Mouse (Mus musculus): ENCODE results near the gene Agbl4. TPM values are rescaled to one million over a fixed set of nuclear protein-coding genes. Genes with fewer than 3 reads are reported as not detected.

Gene Agbl4
- 0.33 and 0.74 TPM in 2 replicates for polyA plus RNA-seq (2015; fragmentation: Nextera tagmentation; extraction: Ambion mirVana)

GRCm38 (mm10) chr4:110397618-110398045, at the start of gene Agbl4:
Agbl4 (plus strand) TSS chr4:110397661.
- no peaks in the 10 kb centered on the region for H3K36me3 ChIP-seq
- H3K4me2 ChIP-seq, result peak within 1 kb of the TSS; percentile 71
- H3K9ac ChIP-seq, result peak within 1 kb of the TSS; percentile 68
- H3K27ac ChIP-seq, result no peak within 1 kb of the TSS
- peak; percentile 91 for ATAC-seq (ENCODE audit: insufficient number of reproducible peaks, insufficient read depth, low FRiP score, low TSS enrichment, low read depth)
- peak within 1 kb of the TSS; percentile 58 for H3K4me3 ChIP-seq
- no peaks in the 10 kb centered on the region for H3K4me1 ChIP-seq
- no peaks in the 10 kb centered on the region for H3K27me3 ChIP-seq
- no peaks in the 10 kb centered on the region for H3K9me3 ChIP-seq
- WGBS, result under 1% methylated on average over 27 of the region's 27 CpGs

- 0 out of 2 replicates have a peak, but pooled peaks have one; percentile 9 for ATAC-seq (ENCODE audit: insufficient number of reproducible peaks, insufficient read depth, low FRiP score, low TSS enrichment, low read depth)
- H3K36me3 ChIP-seq, result no peaks in the 10 kb centered on the region
- no peaks in the 10 kb centered on the region for H3K27me3 ChIP-seq
- peaks cover 8% of the 10 kb centered on the region; the same call in 1 of the 2 replicates for H3K4me1 ChIP-seq
- WGBS, result 6% methylated on average over 6 of the region's 6 CpGs
- peak overlapping the region; percentile 79 for H3K9ac ChIP-seq
- no peaks in the 10 kb centered on the region for H3K9me3 ChIP-seq
- peak overlapping the region; percentile 84 for H3K4me2 ChIP-seq
- peak overlapping the region; percentile 67 for H3K4me3 ChIP-seq
- no peak overlapping the region for H3K27ac ChIP-seq
These were observed 46.6 kb upstream of the Agbl4 start for GRCm38 (mm10) chr4:110350856-110351177.

- peak within 1 kb of the TSS; percentile 22; the same call in 1 of the 2 replicates for H3K27ac ChIP-seq
- no peaks in the 10 kb centered on the region for H3K36me3 ChIP-seq
- under 1% methylated on average over 75 of the region's 75 CpGs for WGBS
- H3K4me3 ChIP-seq, result peak within 1 kb of the TSS; percentile 67
- no peaks in the 10 kb centered on the region for H3K9me3 ChIP-seq
- ATAC-seq (ENCODE audit: insufficient number of reproducible peaks, insufficient read depth, low FRiP score, low TSS enrichment, low read depth), result peak; percentile 88
- no peaks in the 10 kb centered on the region for H3K27me3 ChIP-seq
- H3K4me2 ChIP-seq, result peak within 1 kb of the TSS; percentile 84
- peak within 1 kb of the TSS; percentile 79 for H3K9ac ChIP-seq
- H3K4me1 ChIP-seq, result peaks cover 8% of the 10 kb centered on the region; the same call in 1 of the 2 replicates
These were observed 46.1 kb upstream of the Agbl4 start, which contains the start of gene Elavl4 for GRCm38 (mm10) chr4:110351178-110352000. Elavl4 (minus strand) TSS chr4:110351909.

- no peak for ATAC-seq (ENCODE audit: insufficient number of reproducible peaks, insufficient read depth, low FRiP score, low TSS enrichment, low read depth)
- Histone ChIP-seq H3K27ac (peak overlapping the region; percentile 22; the same call in 1 of the 2 replicates), H3K9ac (peak overlapping the region; percentile 79), H3K4me2 (peak overlapping the region; percentile 84), H3K27me3 (no peaks in the 10 kb centered on the region), H3K9me3 (no peaks in the 10 kb centered on the region), H3K36me3 (no peaks in the 10 kb centered on the region), H3K4me1 (peaks cover 8% of the 10 kb centered on the region; the same call in 1 of the 2 replicates), H3K4me3 (peak overlapping the region; percentile 67)
- WGBS, result 7% methylated on average over 5 of the region's 5 CpGs
These were observed 45.5 kb upstream of the Agbl4 start for GRCm38 (mm10) chr4:110352001-110352369.

- Histone ChIP-seq H3K4me2 (no peak overlapping the region), H3K9me3 (no peaks in the 10 kb centered on the region), H3K36me3 (no peaks in the 10 kb centered on the region), H3K27ac (no peak overlapping the region), H3K4me1 (no peaks in the 10 kb centered on the region), H3K9ac (no peak overlapping the region), H3K27me3 (no peaks in the 10 kb centered on the region), H3K4me3 (no peak overlapping the region)
- ATAC-seq (ENCODE audit: insufficient number of reproducible peaks, insufficient read depth, low FRiP score, low TSS enrichment, low read depth), result no peak
- 76% methylated on average over 2 of the region's 2 CpGs for WGBS
These were observed 36.9 kb upstream of the Agbl4 start for GRCm38 (mm10) chr4:110360568-110360967.

- no peak overlapping the region for H3K4me2 ChIP-seq
- H3K4me1 ChIP-seq, result no peaks in the 10 kb centered on the region
- no peak for ATAC-seq (ENCODE audit: insufficient number of reproducible peaks, insufficient read depth, low FRiP score, low TSS enrichment, low read depth)
- H3K36me3 ChIP-seq, result no peaks in the 10 kb centered on the region
- no peak overlapping the region for H3K4me3 ChIP-seq
- no peak overlapping the region for H3K27ac ChIP-seq
- no peak overlapping the region for H3K9ac ChIP-seq
- 81% methylated on average over 5 of the region's 5 CpGs for WGBS
- H3K9me3 ChIP-seq, result no peaks in the 10 kb centered on the region
- H3K27me3 ChIP-seq, result no peaks in the 10 kb centered on the region
These were observed 1.2 kb upstream of the Agbl4 start for GRCm38 (mm10) chr4:110396221-110396620.

GRCm38 (mm10) chr4:110420306-110420705, 22.8 kb downstream of the Agbl4 start:
- H3K36me3 ChIP-seq, result no peaks in the 10 kb centered on the region
- H3K9ac ChIP-seq, result no peak overlapping the region
- H3K27me3 ChIP-seq, result no peaks in the 10 kb centered on the region
- H3K9me3 ChIP-seq, result no peaks in the 10 kb centered on the region
- no peak overlapping the region for H3K27ac ChIP-seq
- no peak overlapping the region for H3K4me3 ChIP-seq
- no peaks in the 10 kb centered on the region for H3K4me1 ChIP-seq
- ATAC-seq (ENCODE audit: insufficient number of reproducible peaks, insufficient read depth, low FRiP score, low TSS enrichment, low read depth), result no peak
- H3K4me2 ChIP-seq, result no peak overlapping the region
- WGBS, result 80% methylated on average over 2 of the region's 2 CpGs

- Histone ChIP-seq H3K4me3 (no peak overlapping the region), H3K9me3 (no peaks in the 10 kb centered on the region), H3K9ac (no peak overlapping the region), H3K4me2 (no peak overlapping the region), H3K36me3 (no peaks in the 10 kb centered on the region), H3K27ac (no peak overlapping the region), H3K4me1 (no peaks in the 10 kb centered on the region), H3K27me3 (no peaks in the 10 kb centered on the region)
- no peak for ATAC-seq (ENCODE audit: insufficient number of reproducible peaks, insufficient read depth, low FRiP score, low TSS enrichment, low read depth)
These were observed 30.2 kb downstream of the Agbl4 start for GRCm38 (mm10) chr4:110427653-110428052.

GRCm38 (mm10) chr4:110494371-110494770, 96.9 kb downstream of the Agbl4 start:
- 44% methylated on average over 1 of the region's 1 CpGs for WGBS
- H3K4me2 ChIP-seq, result no peak overlapping the region
- no peak overlapping the region for H3K27ac ChIP-seq
- H3K27me3 ChIP-seq, result no peaks in the 10 kb centered on the region
- H3K9ac ChIP-seq, result no peak overlapping the region
- H3K36me3 ChIP-seq, result no peaks in the 10 kb centered on the region
- no peak overlapping the region for H3K4me3 ChIP-seq
- H3K9me3 ChIP-seq, result no peaks in the 10 kb centered on the region
- no peaks in the 10 kb centered on the region for H3K4me1 ChIP-seq
- no peak for ATAC-seq (ENCODE audit: insufficient number of reproducible peaks, insufficient read depth, low FRiP score, low TSS enrichment, low read depth)

- H3K9me3 ChIP-seq, result no peaks in the 10 kb centered on the region
- no peaks in the 10 kb centered on the region for H3K4me1 ChIP-seq
- H3K4me3 ChIP-seq, result no peak overlapping the region
- no peak overlapping the region for H3K27ac ChIP-seq
- no peaks in the 10 kb centered on the region for H3K36me3 ChIP-seq
- WGBS, result 71% methylated on average over 4 of the region's 4 CpGs
- H3K27me3 ChIP-seq, result no peaks in the 10 kb centered on the region
- no peak overlapping the region for H3K9ac ChIP-seq
- no peak for ATAC-seq (ENCODE audit: insufficient number of reproducible peaks, insufficient read depth, low FRiP score, low TSS enrichment, low read depth)
- H3K4me2 ChIP-seq, result no peak overlapping the region
These were observed 132.3 kb downstream of the Agbl4 start for GRCm38 (mm10) chr4:110529804-110530203.

GRCm38 (mm10) chr4:110549223-110549622, 151.8 kb downstream of the Agbl4 start:
- no peak overlapping the region for H3K4me2 ChIP-seq
- H3K4me3 ChIP-seq, result no peak overlapping the region
- ATAC-seq (ENCODE audit: insufficient number of reproducible peaks, insufficient read depth, low FRiP score, low TSS enrichment, low read depth), result no peak
- H3K9me3 ChIP-seq, result no peaks in the 10 kb centered on the region
- no peaks in the 10 kb centered on the region for H3K36me3 ChIP-seq
- no peaks in the 10 kb centered on the region for H3K27me3 ChIP-seq
- WGBS, result 64% methylated on average over 3 of the region's 3 CpGs
- H3K9ac ChIP-seq, result no peak overlapping the region
- H3K4me1 ChIP-seq, result no peaks in the 10 kb centered on the region
- H3K27ac ChIP-seq, result no peak overlapping the region

GRCm38 (mm10) chr4:110597726-110598283, 200.3 kb downstream of the Agbl4 start:
- Histone ChIP-seq H3K27me3 (no peaks in the 10 kb centered on the region), H3K36me3 (no peaks in the 10 kb centered on the region), H3K27ac (no peak overlapping the region), H3K4me3 (no peak overlapping the region), H3K9ac (no peak overlapping the region), H3K9me3 (no peaks in the 10 kb centered on the region), H3K4me1 (no peaks in the 10 kb centered on the region), H3K4me2 (no peak overlapping the region)
- ATAC-seq (ENCODE audit: insufficient number of reproducible peaks, insufficient read depth, low FRiP score, low TSS enrichment, low read depth), result no peak
- 40% methylated on average over 4 of the region's 4 CpGs for WGBS
